Mouse (Mus musculus) cerebellum, postnatal 25 days (tissue): Measurements from ENCODE around the gene Igsf9.
A peak's percentile ranks its signal among the peaks of the same experiment; 100 is the strongest.

Source experiments
- DNase-seq, 2 experiments: peaks; one replicate each; pipeline ENCODE4 v3.0.0; 2021; ENCODE audit warnings: mixed read lengths in 2 of 2

Gene Igsf9

GRCm38 (mm10) chr1:172499765-172500441 is 18.3 kb downstream of the Igsf9 start, which contains the start of gene Tagln2:
Gene Tagln2 (plus strand): TSS chr1:172500047.
- peak in 1 of 2 experiments; percentile 28 for DNase-seq

- peak in 1 of 2 experiments; percentile 37 for DNase-seq
Observed at GRCm38 (mm10) chr1:172500451-172501370, 19.1 kb downstream of the Igsf9 start.

GRCm38 (mm10) chr1:172501371-172502144 is 20.0 kb downstream of the Igsf9 start:
- no peak for DNase-seq

DNA sequence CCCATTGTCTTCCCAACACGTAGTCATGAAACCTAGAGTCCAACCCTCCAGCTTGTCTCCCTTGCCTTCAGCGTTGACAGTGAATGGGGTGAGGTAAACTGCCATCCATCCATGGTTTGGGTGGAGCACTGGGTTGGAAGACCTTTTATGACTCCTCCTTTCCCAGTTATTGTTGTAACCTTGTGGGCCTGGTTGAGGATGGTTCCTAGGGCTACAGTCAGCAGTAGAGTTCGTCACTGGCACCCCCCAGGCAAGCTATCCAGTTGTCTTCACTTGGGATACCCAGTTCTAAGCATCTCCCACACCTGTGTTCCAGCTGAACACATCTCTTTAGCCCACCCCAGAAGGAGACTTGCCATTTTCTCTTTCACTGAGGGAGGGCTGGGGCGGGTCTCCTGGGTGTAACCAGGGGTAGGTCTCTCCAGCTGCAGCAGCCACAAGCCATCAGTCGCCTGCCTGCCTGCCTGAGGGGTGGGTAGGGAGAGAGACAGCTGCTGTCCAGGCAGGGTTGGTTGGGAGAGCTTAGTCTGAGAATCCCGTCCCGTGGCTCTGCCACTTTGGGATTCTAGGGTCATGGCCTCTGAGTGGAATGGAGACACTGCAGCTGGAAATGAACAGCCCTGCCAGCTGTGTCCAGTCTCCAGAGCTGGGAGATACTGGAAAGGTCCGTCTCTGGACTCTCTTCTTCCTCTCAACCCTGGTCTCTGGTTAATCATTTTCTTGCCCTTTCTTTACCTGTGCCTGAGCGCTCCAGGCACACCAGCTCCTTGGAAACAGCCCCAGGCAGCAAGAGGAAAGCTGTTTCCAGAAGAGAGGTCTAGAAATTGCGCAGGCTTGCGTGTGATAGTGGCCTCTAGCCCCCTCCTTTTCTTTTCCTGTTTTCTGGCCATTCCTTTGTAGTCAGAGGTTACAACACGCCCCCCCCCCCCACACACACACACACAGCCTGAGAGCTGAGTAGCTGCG is 20.8 kb downstream of the Igsf9 start:
- no peak for DNase-seq

DNA sequence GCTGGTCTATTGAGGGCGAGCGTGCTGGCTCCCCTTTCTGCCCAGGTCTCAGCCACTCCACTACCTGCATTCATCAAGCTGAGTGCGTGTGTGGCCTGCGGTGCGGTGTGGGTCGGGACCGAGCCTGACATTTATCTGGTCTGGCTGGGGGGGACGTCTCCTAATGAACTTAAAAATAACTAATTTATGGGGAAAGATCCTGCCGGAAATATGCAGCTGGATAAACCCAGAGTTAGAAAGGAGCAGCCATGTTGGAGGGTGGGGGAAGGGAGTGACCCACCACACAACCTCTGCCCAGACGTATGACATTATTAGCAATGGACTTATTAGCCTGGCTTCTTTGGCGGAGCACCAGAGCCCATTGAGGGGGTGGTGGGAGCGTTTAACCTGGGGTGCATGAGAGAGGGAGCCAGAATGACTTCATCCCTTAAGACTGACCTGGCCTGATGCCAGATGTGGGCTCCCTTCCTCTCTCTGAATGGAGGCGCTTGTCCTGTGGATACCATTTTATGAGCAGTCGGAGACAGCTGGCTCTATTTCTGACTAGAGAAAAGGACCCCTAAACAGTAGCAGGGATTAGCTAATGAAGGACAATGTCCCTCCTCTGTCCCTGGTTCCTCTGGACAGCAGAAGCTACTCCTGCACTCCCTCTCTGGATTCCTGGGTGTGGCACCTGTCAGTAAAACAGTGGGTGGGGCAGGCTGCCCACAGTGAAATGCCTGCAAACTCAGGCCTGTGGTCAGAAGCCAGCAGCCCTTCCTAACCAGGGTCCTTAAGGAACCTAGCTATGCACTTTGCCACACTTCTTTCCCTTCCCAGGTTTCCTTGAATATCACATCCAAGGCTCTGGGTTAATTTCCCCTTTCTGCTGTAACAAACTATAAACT is 21.8 kb downstream of the Igsf9 start:
- DNase-seq: no peak

GRCm38 (mm10) chr1:172504756-172505155 is 23.2 kb downstream of the Igsf9 start:
- DNase-seq: no peak

DNA sequence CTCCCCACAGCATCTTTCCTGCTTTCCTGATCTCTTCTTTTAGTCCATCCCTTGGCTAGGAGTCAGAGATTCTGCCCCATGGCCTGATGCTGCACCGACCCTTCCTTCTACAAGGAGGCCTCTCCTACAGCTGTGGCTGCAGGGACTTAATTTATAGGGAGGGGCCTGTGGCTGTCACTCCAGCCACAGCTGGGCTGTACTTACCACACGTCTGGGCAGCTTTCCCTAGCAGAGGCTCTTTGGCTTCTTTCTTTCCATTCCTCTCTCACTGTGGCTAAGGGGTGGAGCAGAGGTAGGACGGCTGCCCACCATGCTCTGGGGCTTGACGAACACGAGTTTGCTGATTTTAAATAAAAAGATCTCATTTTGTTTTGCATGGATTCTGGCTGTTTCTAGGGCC is 25.4 kb downstream of the Igsf9 start:
- no peak for DNase-seq

- DNase-seq: no peak
Observed at GRCm38 (mm10) chr1:172507701-172508100, 26.1 kb downstream of the Igsf9 start.

DNA sequence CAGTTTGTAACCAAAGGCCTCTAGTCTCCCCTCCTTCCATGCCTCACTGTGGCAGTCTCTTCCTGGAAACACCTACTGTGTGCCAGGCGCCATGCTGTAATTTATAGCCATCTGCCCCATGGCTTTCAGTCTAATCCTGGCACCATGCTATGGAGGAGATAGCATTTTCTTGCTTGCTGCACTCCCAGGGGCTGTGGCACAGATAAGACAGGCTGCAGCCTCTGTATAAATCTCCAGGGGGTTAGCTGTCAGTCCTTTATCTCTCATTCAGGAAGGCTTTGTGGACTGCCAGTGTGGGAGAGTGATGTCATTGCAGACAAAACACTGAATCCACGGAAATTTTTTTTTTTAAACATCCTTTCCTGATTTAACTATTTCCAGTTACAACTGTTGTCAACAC is 26.6 kb downstream of the Igsf9 start:
- no peak for DNase-seq

GRCm38 (mm10) chr1:172509235-172509634 is 27.6 kb downstream of the Igsf9 start:
- DNase-seq: no peak

DNA sequence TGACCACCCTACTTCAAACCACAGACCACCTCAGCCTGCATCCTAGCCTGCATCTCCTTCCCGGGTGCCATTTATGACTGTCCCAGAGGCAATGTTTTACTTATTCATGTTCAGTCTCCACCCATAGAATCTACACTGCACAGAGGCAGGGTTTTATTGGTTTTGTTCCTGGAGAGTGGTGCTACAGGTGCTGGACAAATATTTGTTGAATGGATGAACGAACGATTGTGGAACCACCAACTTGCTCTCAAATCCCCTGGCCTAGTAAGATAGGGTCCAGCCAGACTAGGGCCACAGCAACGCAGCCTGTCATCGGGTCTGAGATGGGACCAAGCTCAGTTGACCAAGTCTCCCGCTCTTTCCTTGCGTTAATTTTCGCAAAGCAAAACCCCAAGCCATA is 28.4 kb downstream of the Igsf9 start:
- DNase-seq: no peak

DNA sequence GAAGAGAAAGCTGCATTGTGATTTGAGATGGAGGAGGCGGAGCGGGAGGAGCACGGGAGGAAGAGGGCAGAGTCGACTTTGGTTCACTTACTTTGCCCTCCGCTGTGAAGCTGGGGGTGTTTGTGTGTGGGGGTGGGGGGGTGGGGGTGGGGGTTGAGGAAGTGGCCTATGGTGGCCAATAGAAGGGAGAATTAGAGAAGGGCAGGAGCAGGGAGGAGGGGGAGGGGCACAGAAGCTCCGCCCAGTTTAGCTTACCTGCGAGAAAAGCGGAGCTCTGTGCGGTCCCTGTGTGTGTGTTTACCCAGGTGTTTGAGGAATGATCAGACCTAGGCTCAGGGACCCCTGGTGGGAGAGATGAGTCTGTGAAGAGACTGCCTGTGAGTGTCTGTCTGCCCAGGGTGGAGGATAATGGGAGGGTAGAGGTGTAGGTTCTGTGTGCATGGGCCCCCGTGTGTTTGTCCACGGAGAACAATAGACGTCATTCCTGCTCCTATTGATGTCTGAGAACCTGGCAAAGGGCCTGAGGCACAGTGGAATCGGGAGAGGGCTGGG is 28.9 kb downstream of the Igsf9 start:
- no peak for DNase-seq

- no peak for DNase-seq
Observed at GRCm38 (mm10) chr1:172512962-172513361, 31.4 kb downstream of the Igsf9 start.

- no peak for DNase-seq
Observed at GRCm38 (mm10) chr1:172513525-172514212, 32.1 kb downstream of the Igsf9 start.

- DNase-seq: no peak
Observed at GRCm38 (mm10) chr1:172514213-172514529, 32.6 kb downstream of the Igsf9 start.

GRCm38 (mm10) chr1:172514551-172515268 is 33.1 kb downstream of the Igsf9 start:
- no peak for DNase-seq

- DNase-seq: no peak
Observed at GRCm38 (mm10) chr1:172515396-172515795, 33.8 kb downstream of the Igsf9 start.

- no peak for DNase-seq
Observed at GRCm38 (mm10) chr1:172518013-172518412, 36.4 kb downstream of the Igsf9 start.

DNA sequence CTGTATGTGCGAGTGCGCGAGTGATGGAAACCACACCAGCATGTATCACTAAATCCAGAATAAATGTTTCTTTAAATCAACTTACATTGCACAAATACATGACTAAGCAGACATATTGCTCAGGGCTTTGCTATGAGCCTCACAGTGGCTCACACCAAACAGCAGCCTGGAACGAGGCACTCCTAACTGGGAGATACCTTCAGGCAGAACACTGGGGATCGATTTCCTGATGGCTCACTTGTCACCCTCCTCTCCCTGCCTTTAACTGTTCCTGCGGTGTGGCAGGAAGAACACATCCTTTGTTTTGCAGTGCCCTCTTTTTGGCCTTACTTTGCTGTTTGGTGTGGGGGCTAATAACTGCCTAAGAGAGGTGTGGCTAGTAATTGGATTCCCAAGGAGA is 38.1 kb downstream of the Igsf9 start:
- no peak for DNase-seq
